ENCODE assay signal across 11 mouse cellular contexts in genomic region chr13:112925266-112925665, GRCm38 (mm10). TPM values are rescaled to one million over a fixed set of nuclear protein-coding genes. Genes with fewer than 3 reads are reported as not detected.
DNase-seq lines count a peak whose midpoint lies in the region; ATAC-seq and TF ChIP-seq lines count a peak whose summit lies in the region.
"Had no signal": no experiment of that assay in that cellular context is flagged by ENCODE, and none has a peak within 500 bp of the region (broad histone marks: within the 10 kb centered on the region; RNA-seq: fewer than 3 reads in every experiment).

No protein-coding gene starts in this region.

- intact Hi-C loops in left cerebral cortex, postnatal 25 days (cut with DNase I), result loop anchor here (5.0 kb wide), 2 partner anchors 62 to 112 kb away; partner anchors contain the start of genes Ccno and Cdc20b

- no peak for DNase-seq in hindbrain, postnatal 0 days (ENCODE audit: low spot score)
- DNase-seq in neural tube, embryonic 10.5 days (ENCODE audit: extremely low spot score, low spot score), result no peak
- DNase-seq in left cerebral cortex, postnatal 25 days (ENCODE audit: low spot score in 2 of 2), result no peak
- DNase-seq in adrenal gland, postnatal 14 days, result no peak
- DNase-seq: cerebellum, postnatal 14 days; heart, postnatal 10 days; thymus, postnatal 14 days had no signal

- H3K9ac ChIP-seq in hindbrain, embryonic 13.5 days, result 0 out of 2 replicates have a peak overlapping the region, but pooled peaks have one; percentile 9
- no peak overlapping the region for H3K9ac ChIP-seq in hindbrain, postnatal 0 days (replicated peaks; ENCODE audit: low read length)
- no peak overlapping the region for H3K9ac ChIP-seq in neural tube, embryonic 13.5 days
- no peak overlapping the region for H3K9ac ChIP-seq in kidney, embryonic 15.5 days

- no peak overlapping the region for H3K4me3 ChIP-seq in hindbrain, embryonic 13.5 days
- no peak overlapping the region for H3K4me3 ChIP-seq in hindbrain, postnatal 0 days (ENCODE audit: low read length)
- H3K4me3 ChIP-seq in neural tube, embryonic 13.5 days, result no peak overlapping the region
- 0 out of 2 replicates have a peak overlapping the region, but pooled peaks have one; percentile 6 for H3K4me3 ChIP-seq in kidney, embryonic 15.5 days (replicated peaks)
- H3K4me3 ChIP-seq in small intestine, adult 2 months (ENCODE audit: low read depth, low read length), result 0 out of 2 replicates have a peak overlapping the region, but pooled peaks have one; percentile 18

- no peak for TF ChIP-seq POLR2A in small intestine, adult 2 months (IDR thresholded peaks at IDR 0.05; ENCODE audit: low read depth, low read length)

- peaks cover 32% of the 10 kb centered on the region for H3K4me1 ChIP-seq in hindbrain, embryonic 13.5 days (replicated peaks)
- H3K4me1 ChIP-seq in hindbrain, postnatal 0 days (ENCODE audit: insufficient read depth, low read length), result peaks cover 6% of the 10 kb centered on the region
- H3K4me1 ChIP-seq in neural tube, embryonic 13.5 days (replicated peaks), result peaks cover 36% of the 10 kb centered on the region
- H3K4me1 ChIP-seq in kidney, embryonic 15.5 days, result peaks cover 24% of the 10 kb centered on the region
- peaks cover 8% of the 10 kb centered on the region for H3K4me1 ChIP-seq in small intestine, adult 2 months (ENCODE audit: control insufficient read depth, insufficient read depth, insufficient read length, low read length)

- no peak overlapping the region for H3K27ac ChIP-seq in hindbrain, embryonic 13.5 days
- no peak overlapping the region for H3K27ac ChIP-seq in hindbrain, postnatal 0 days
- H3K27ac ChIP-seq in neural tube, embryonic 13.5 days (replicated peaks), result no peak overlapping the region
- H3K27ac ChIP-seq in kidney, embryonic 15.5 days, result no peak overlapping the region
- H3K27ac ChIP-seq in small intestine, adult 2 months (ENCODE audit: insufficient read depth, low read depth, low read length), result no peak overlapping the region

- 85% methylated on average over 6 of the region's 6 CpGs for WGBS in hindbrain, embryonic 13.5 days
- 71% methylated on average over 6 of the region's 6 CpGs for WGBS in hindbrain, postnatal 0 days
- 71% methylated on average over 6 of the region's 6 CpGs for WGBS in neural tube, embryonic 13.5 days
- WGBS in kidney, embryonic 15.5 days, result 69% methylated on average over 6 of the region's 6 CpGs
- WGBS in small intestine, adult 2 months, result 29% methylated on average over 6 of the region's 6 CpGs

- peaks cover 4% of the 10 kb centered on the region for H3K36me3 ChIP-seq in hindbrain, embryonic 13.5 days
- no peaks in the 10 kb centered on the region for H3K36me3 ChIP-seq in hindbrain, postnatal 0 days (ENCODE audit: insufficient read depth, low read length)
- H3K36me3 ChIP-seq in neural tube, embryonic 13.5 days, result peaks cover 4% of the 10 kb centered on the region
- H3K36me3 ChIP-seq in kidney, embryonic 15.5 days, result peaks cover 5% of the 10 kb centered on the region
- peaks cover 2% of the 10 kb centered on the region for H3K36me3 ChIP-seq in small intestine, adult 2 months (ENCODE audit: control insufficient read depth, insufficient read depth, low read length)

- ATAC-seq in hindbrain, embryonic 13.5 days (ENCODE audit: low FRiP score), result no peak
- no peak for ATAC-seq in hindbrain, postnatal 0 days
- no peak for ATAC-seq in neural tube, embryonic 13.5 days (ENCODE audit: low read depth)
- no peak for ATAC-seq in kidney, embryonic 15.5 days (replicated peaks; ENCODE audit: low FRiP score)

- no peak for TF ChIP-seq CTCF in hindbrain, postnatal 0 days (IDR thresholded peaks at IDR 0.05; ENCODE audit: low read depth)
- TF ChIP-seq CTCF in small intestine, adult 2 months (IDR thresholded peaks at IDR 0.05; ENCODE audit: extremely low read depth, insufficient read length, insufficient replicate concordance, low read depth, low read length), result no peak

- peak overlapping the region; percentile 86; the same call in 1 of the 2 replicates for H3K4me2 ChIP-seq in hindbrain, embryonic 13.5 days
- no peak overlapping the region for H3K4me2 ChIP-seq in hindbrain, postnatal 0 days (ENCODE audit: low read depth, low read length)
- H3K4me2 ChIP-seq in neural tube, embryonic 13.5 days, result 0 out of 2 replicates have a peak overlapping the region, but pooled peaks have one; percentile 9
- H3K4me2 ChIP-seq in kidney, embryonic 15.5 days, result peak overlapping the region; percentile 65; the same call in 1 of the 2 replicates

- no peaks in the 10 kb centered on the region for H3K9me3 ChIP-seq in hindbrain, embryonic 13.5 days
- H3K9me3 ChIP-seq in hindbrain, postnatal 0 days (ENCODE audit: low read length), result no peaks in the 10 kb centered on the region
- no peaks in the 10 kb centered on the region for H3K9me3 ChIP-seq in neural tube, embryonic 13.5 days
- H3K9me3 ChIP-seq in kidney, embryonic 15.5 days (replicated peaks), result no peaks in the 10 kb centered on the region

- no peaks in the 10 kb centered on the region for H3K27me3 ChIP-seq in hindbrain, embryonic 13.5 days
- no peaks in the 10 kb centered on the region for H3K27me3 ChIP-seq in hindbrain, postnatal 0 days (ENCODE audit: insufficient read depth, low read length)
- no peaks in the 10 kb centered on the region for H3K27me3 ChIP-seq in neural tube, embryonic 13.5 days
- H3K27me3 ChIP-seq in kidney, embryonic 15.5 days, result no peaks in the 10 kb centered on the region
- H3K27me3 ChIP-seq in small intestine, adult 2 months (ENCODE audit: control insufficient read depth, insufficient read depth, low read length), result no peaks in the 10 kb centered on the region

RNA-seq across cellular contexts. Expression of gene Mtrex, which starts 1.9 kb away (rescaled TPM):
- 65.7 and 66.8 TPM in 2 replicates for polyA plus RNA-seq in hindbrain, embryonic 13.5 days (2015; fragmentation: Nextera tagmentation; extraction: Ambion mirVana)
- total RNA-seq in hindbrain, postnatal 0 days (2014; rRNA removed), result 18.8 and 21.2 TPM in 2 replicates
- polyA plus RNA-seq in hindbrain, postnatal 0 days (2015; fragmentation: Nextera tagmentation; extraction: Ambion mirVana), result 38.8 and 41.8 TPM in 2 replicates
- 67.8 and 73.3 TPM in 2 replicates for polyA plus RNA-seq in neural tube, embryonic 13.5 days (2015; fragmentation: Nextera tagmentation; extraction: Ambion mirVana)
- 75.2 and 78.2 TPM in 2 replicates for polyA plus RNA-seq in kidney, embryonic 15.5 days (2015; fragmentation: Nextera tagmentation; extraction: Ambion mirVana)
- 0.50 and 1.2 TPM in 2 replicates for polyA plus RNA-seq in small intestine, adult 2 months (2012; rRNA removed)
- 10 to 100 TPM; 42.0 to 44.8 TPM for total RNA-seq in left cerebral cortex, postnatal 25 days (2021)
- 39.6 and 45.3 TPM in 2 replicates for total RNA-seq in adrenal gland, postnatal 14 days (2021)

RNA-seq across cellular contexts. Expression of gene Dhx29, which starts 2.0 kb away (rescaled TPM):
- polyA plus RNA-seq in hindbrain, embryonic 13.5 days (2015; fragmentation: Nextera tagmentation; extraction: Ambion mirVana), result 38.6 and 39.9 TPM in 2 replicates
- 15.2 and 15.7 TPM in 2 replicates for total RNA-seq in hindbrain, postnatal 0 days (2014; rRNA removed)
- polyA plus RNA-seq in hindbrain, postnatal 0 days (2015; fragmentation: Nextera tagmentation; extraction: Ambion mirVana), result 29.5 and 30.0 TPM in 2 replicates
- 32.5 and 34.7 TPM in 2 replicates for polyA plus RNA-seq in neural tube, embryonic 13.5 days (2015; fragmentation: Nextera tagmentation; extraction: Ambion mirVana)
- 20.7 and 25.0 TPM in 2 replicates for polyA plus RNA-seq in kidney, embryonic 15.5 days (2015; fragmentation: Nextera tagmentation; extraction: Ambion mirVana)
- polyA plus RNA-seq in small intestine, adult 2 months (2012; rRNA removed), result 0.50 and 0.63 TPM in 2 replicates
- 10 to 100 TPM; 20.1 to 21.7 TPM for total RNA-seq in left cerebral cortex, postnatal 25 days (2021)
- total RNA-seq in adrenal gland, postnatal 14 days (2021), result 15.4 and 18.2 TPM in 2 replicates

Comparison
In these comparisons a context has a peak if more than half of its experiments do, and no peak if none do; other contexts are left out.
1. H3K4me3 ChIP-seq: peak in kidney, embryonic 15.5 days (single experiment) and small intestine, adult 2 months (single experiment); none in hindbrain, embryonic 13.5 days (single experiment), hindbrain, postnatal 0 days (single experiment) and neural tube, embryonic 13.5 days (single experiment).
2. RNA of gene Mtrex, which starts 1.9 kb away (polyA plus RNA-seq): 75.2 to 78.2 TPM in kidney, embryonic 15.5 days, 67.8 to 73.3 TPM in neural tube, embryonic 13.5 days, 65.7 to 66.8 TPM in hindbrain, embryonic 13.5 days and 38.8 to 41.8 TPM in hindbrain, postnatal 0 days; 0.50 to 1.2 TPM in small intestine, adult 2 months; every median in the first group is over 10 times any median in the second.
3. RNA of gene Dhx29, which starts 2.0 kb away (polyA plus RNA-seq): 38.6 to 39.9 TPM in hindbrain, embryonic 13.5 days, 32.5 to 34.7 TPM in neural tube, embryonic 13.5 days, 29.5 to 30.0 TPM in hindbrain, postnatal 0 days and 20.7 to 25.0 TPM in kidney, embryonic 15.5 days; 0.50 to 0.63 TPM in small intestine, adult 2 months; every median in the first group is over 10 times any median in the second.